Mouse (Mus musculus) heart, embryonic 12.5 days (tissue): Measurements from ENCODE around the gene Krt6a. TPM values are rescaled to one million over a fixed set of nuclear protein-coding genes. Genes with fewer than 3 reads are reported as not detected.

Experiments
- ATAC-seq: fragments of 200-750 bp; cut with Nextera tagmentation; 2 replicates; pipeline ENCODE4 v1.8.0; 2017; ENCODE audit warnings: moderate TSS enrichment, moderate library complexity; ENCODE audit not compliant: insufficient number of reproducible peaks, low FRiP score
- H3K27ac ChIP-seq: fragments of 300-500 bp; sonication (generic); 2 replicates; pipeline ENCODE4 v1.5.1; 2016; ENCODE audit warnings: mild to moderate bottlenecking, moderate library complexity; ENCODE audit not compliant: poor library complexity, severe bottlenecking
- H3K27me3 ChIP-seq: fragments of 300-500 bp; sonication (generic); replicated peaks from 2 replicates; pipeline ENCODE4 v1.6.1; 2016; ENCODE audit warnings: mild to moderate bottlenecking, moderate library complexity
- H3K36me3 ChIP-seq: fragments of 300-500 bp; sonication (generic); 2 replicates; pipeline ENCODE4 v1.6.1; 2016; ENCODE audit warnings: mild to moderate bottlenecking, moderate library complexity
- H3K4me1 ChIP-seq: fragments of 300-500 bp; sonication (generic); replicated peaks from 2 replicates; pipeline ENCODE4 v1.6.1; 2016; ENCODE audit warnings: mild to moderate bottlenecking
- H3K4me2 ChIP-seq: fragments of 300-500 bp; sonication (generic); 2 replicates; pipeline ENCODE4 v1.6.1; 2016; ENCODE audit warnings: mild to moderate bottlenecking, moderate library complexity
- H3K4me3 ChIP-seq: fragments of 300-500 bp; sonication (generic); 2 replicates; pipeline ENCODE4 v1.5.1; 2016; ENCODE audit warnings: mild to moderate bottlenecking
- H3K9ac ChIP-seq: fragments of 300-500 bp; sonication (generic); 2 replicates; pipeline ENCODE4 v1.6.1; 2016; ENCODE audit warnings: mild to moderate bottlenecking, moderate library complexity
- H3K9me3 ChIP-seq: fragments of 300-500 bp; sonication (generic); replicated peaks from 2 replicates; pipeline ENCODE4 v1.6.1; 2016; ENCODE audit warnings: mild to moderate bottlenecking, moderate library complexity
- WGBS: fragments of 180-500 bp; shearing (Covaris S2); methylation state at CpG from one replicate; pipeline ENCODE4 v1.1.7; 2016; 5-methylcytosine and 5-hydroxymethylcytosine counted together
- polyA plus RNA-seq: library from polyadenylated mRNA; unstranded; fragments of >200 nt; fragmentation: Nextera tagmentation; extraction: Ambion mirVana; gene quantifications from 2 replicates; pipeline ENCODE4 v1.2.1, GENCODE M21; 2016

Gene Krt6a
- polyA plus RNA-seq = not detected in 2 replicates

- no peaks in the 10 kb centered on the region for H3K9me3 ChIP-seq
- no peak for ATAC-seq
- H3K27ac ChIP-seq = no peak within 1 kb of the TSS
- peaks cover 17% of the 10 kb centered on the region for H3K27me3 ChIP-seq
- no peaks in the 10 kb centered on the region for H3K4me1 ChIP-seq
- no peak within 1 kb of the TSS for H3K9ac ChIP-seq
- no peak within 1 kb of the TSS for H3K4me3 ChIP-seq
- no peak within 1 kb of the TSS for H3K4me2 ChIP-seq
- no peaks in the 10 kb centered on the region for H3K36me3 ChIP-seq
- 74% methylated on average over 5 of the region's 5 CpGs for WGBS
These were observed at the start of gene Krt6a for GRCm38 (mm10) chr15:101694207-101694606. TSS of gene Krt6a (minus strand) at chr15:101694307.

DNA sequence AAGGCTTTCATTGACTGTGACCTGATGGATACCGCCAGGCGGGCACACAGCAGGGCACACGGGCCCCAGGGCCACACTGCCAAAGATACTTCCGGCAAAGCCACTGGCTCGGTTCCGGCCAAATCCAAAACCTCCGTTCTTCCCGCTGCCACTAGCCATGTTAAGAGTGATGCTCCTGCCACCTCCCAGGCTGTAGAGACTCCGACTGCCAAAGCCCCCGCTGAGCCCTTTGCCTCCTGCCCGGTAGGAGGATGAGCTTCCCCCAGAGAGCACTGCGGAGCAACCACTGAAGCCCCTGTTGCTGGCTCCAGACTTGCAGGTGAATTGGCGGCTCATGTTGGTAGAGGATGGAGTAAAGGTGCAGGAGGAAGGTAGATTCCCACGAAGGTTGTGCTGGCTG lies 48.6 kb upstream of the Krt6a start, which contains the start of gene Krt71:
TSS of gene Krt71 (minus strand) at position 399 of the 400 bp plus-strand sequence.
- H3K4me1 ChIP-seq = no peaks in the 10 kb centered on the region
- no peak within 1 kb of the TSS for H3K27ac ChIP-seq
- H3K27me3 ChIP-seq = peaks cover 34% of the 10 kb centered on the region
- H3K36me3 ChIP-seq = no peaks in the 10 kb centered on the region
- ATAC-seq = no peak
- 51% methylated on average over 14 of the region's 14 CpGs for WGBS
- no peaks in the 10 kb centered on the region for H3K9me3 ChIP-seq
- H3K4me3 ChIP-seq = no peak within 1 kb of the TSS
- no peak within 1 kb of the TSS for H3K4me2 ChIP-seq
- no peak within 1 kb of the TSS for H3K9ac ChIP-seq

GRCm38 (mm10) chr15:101737786-101738185 lies 43.7 kb upstream of the Krt6a start:
- 76% methylated on average over 7 of the region's 7 CpGs for WGBS
- no peak for ATAC-seq
- H3K27me3 ChIP-seq = peaks cover 33% of the 10 kb centered on the region
- H3K9ac ChIP-seq = no peak overlapping the region
- H3K36me3 ChIP-seq = no peaks in the 10 kb centered on the region
- no peak overlapping the region for H3K4me2 ChIP-seq
- H3K27ac ChIP-seq = no peak overlapping the region
- H3K4me1 ChIP-seq = no peaks in the 10 kb centered on the region
- no peaks in the 10 kb centered on the region for H3K9me3 ChIP-seq
- H3K4me3 ChIP-seq = no peak overlapping the region

DNA sequence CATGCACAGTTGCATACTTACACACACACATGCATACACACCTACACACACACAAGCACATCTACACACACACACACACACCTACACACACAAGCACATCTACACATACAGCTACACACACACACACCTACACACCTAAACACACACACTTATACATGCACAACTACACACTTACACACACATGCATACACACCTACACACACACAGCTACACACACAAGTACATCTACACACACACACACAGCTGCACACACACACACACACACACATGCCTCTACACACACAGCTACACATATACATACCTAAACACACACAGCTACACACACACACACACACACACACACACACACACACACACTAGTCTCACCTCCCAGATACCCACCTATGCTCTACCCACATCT lies 36.5 kb upstream of the Krt6a start:
- Histone ChIP-seq H3K9me3 (no peaks in the 10 kb centered on the region), H3K4me1 (no peaks in the 10 kb centered on the region), H3K4me3 (no peak overlapping the region), H3K4me2 (no peak overlapping the region), H3K27ac (no peak overlapping the region), H3K36me3 (no peaks in the 10 kb centered on the region), H3K9ac (no peak overlapping the region), H3K27me3 (peaks cover 15% of the 10 kb centered on the region; the same call in 1 of the 2 replicates)
- ATAC-seq = no peak

- no peaks in the 10 kb centered on the region for H3K4me1 ChIP-seq
- no peak overlapping the region for H3K27ac ChIP-seq
- H3K36me3 ChIP-seq = no peaks in the 10 kb centered on the region
- no peak overlapping the region for H3K4me3 ChIP-seq
- 39% methylated on average over 5 of the region's 5 CpGs for WGBS
- peaks cover 47% of the 10 kb centered on the region for H3K27me3 ChIP-seq
- H3K9ac ChIP-seq = no peak overlapping the region
- no peak overlapping the region for H3K4me2 ChIP-seq
- ATAC-seq = no peak
- no peaks in the 10 kb centered on the region for H3K9me3 ChIP-seq
These were observed 30.6 kb upstream of the Krt6a start for GRCm38 (mm10) chr15:101724686-101725085.

GRCm38 (mm10) chr15:101715831-101716230 lies 21.7 kb upstream of the Krt6a start:
- Histone ChIP-seq H3K27ac (no peak overlapping the region), H3K4me2 (no peak overlapping the region), H3K4me1 (no peaks in the 10 kb centered on the region), H3K27me3 (peaks cover 28% of the 10 kb centered on the region), H3K36me3 (no peaks in the 10 kb centered on the region), H3K4me3 (no peak overlapping the region), H3K9me3 (no peaks in the 10 kb centered on the region), H3K9ac (no peak overlapping the region)
- 56% methylated on average over 3 of the region's 3 CpGs for WGBS
- no peak for ATAC-seq

DNA sequence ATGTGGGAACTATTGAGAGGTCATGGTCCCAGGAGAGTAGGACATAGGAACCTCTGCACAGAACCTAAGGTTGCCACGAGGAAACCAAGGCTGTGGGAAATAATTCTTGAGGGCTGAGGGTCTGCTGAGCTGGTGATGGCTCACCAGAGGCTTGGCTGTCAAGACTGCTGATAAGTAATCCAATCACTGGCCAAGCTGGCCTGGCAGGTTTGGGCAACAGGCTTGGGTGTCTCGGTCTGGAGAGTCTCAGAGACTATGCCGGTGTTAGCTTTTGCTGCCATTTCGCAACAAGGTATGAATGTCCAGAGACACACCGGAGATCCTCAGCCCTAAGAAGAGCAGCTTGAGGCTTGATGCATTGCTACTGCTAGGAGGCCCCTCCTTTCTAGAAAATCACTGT lies 20.2 kb upstream of the Krt6a start:
- Histone ChIP-seq H3K27me3 (peaks cover 27% of the 10 kb centered on the region), H3K4me1 (no peaks in the 10 kb centered on the region), H3K9ac (no peak overlapping the region), H3K27ac (no peak overlapping the region), H3K9me3 (no peaks in the 10 kb centered on the region), H3K4me2 (no peak overlapping the region), H3K4me3 (no peak overlapping the region), H3K36me3 (no peaks in the 10 kb centered on the region)
- 58% methylated on average over 5 of the region's 5 CpGs for WGBS
- no peak for ATAC-seq

- H3K36me3 ChIP-seq = no peaks in the 10 kb centered on the region
- no peak overlapping the region for H3K4me2 ChIP-seq
- no peaks in the 10 kb centered on the region for H3K4me1 ChIP-seq
- no peaks in the 10 kb centered on the region for H3K9me3 ChIP-seq
- H3K9ac ChIP-seq = no peak overlapping the region
- peaks cover 29% of the 10 kb centered on the region for H3K27me3 ChIP-seq
- no peak overlapping the region for H3K4me3 ChIP-seq
- no peak for ATAC-seq
- 53% methylated on average over 8 of the region's 8 CpGs for WGBS
- H3K27ac ChIP-seq = no peak overlapping the region
These were observed 19.6 kb upstream of the Krt6a start for GRCm38 (mm10) chr15:101713731-101714130.

DNA sequence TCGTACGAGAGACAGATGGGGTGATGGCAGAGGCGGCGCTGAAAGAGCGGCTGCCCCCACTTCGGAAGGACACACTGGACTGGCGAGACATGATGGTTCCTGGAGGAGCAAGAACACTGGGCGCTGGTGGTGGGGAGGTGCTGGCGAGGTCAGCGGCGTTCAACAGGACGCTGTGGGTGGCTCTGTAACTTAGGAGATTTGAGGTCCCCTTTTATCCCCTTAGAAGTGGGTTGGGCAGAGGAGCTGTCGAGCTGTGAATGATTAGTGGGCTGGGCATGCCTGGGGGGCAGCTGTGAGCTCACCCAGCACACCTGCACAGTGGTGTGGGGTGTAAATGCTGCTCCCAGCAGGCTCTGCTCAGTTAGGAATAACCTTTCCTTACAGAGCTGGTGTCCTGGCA lies 18.6 kb upstream of the Krt6a start, which contains the start of gene Krt5:
TSS of gene Krt5 (minus strand) at position 179 of the 400 bp plus-strand sequence.
- Histone ChIP-seq H3K27ac (no peak within 1 kb of the TSS), H3K4me2 (no peak within 1 kb of the TSS), H3K36me3 (no peaks in the 10 kb centered on the region), H3K9me3 (no peaks in the 10 kb centered on the region), H3K4me1 (no peaks in the 10 kb centered on the region), H3K9ac (no peak within 1 kb of the TSS), H3K27me3 (peaks cover 35% of the 10 kb centered on the region), H3K4me3 (no peak within 1 kb of the TSS)
- no peak for ATAC-seq
- 60% methylated on average over 13 of the region's 13 CpGs for WGBS

DNA sequence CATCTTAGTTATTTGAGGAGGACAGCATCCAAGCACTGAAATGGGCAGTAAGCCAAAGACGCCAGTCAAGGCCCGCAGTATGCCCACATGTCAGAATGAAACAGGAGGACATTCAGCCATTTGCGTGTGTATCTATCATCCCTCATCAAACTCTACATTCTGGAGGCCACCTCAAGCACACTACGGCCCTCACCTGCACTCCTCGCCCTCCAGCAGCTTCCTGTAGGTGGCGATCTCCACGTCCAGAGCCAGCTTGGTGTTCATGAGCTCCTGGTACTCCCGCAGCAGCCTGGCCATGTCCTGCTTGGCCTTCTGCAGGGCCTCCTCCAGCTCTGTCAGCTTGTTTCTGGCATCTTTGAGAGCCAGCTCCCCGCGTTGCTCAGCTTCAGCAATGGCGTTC lies 14.6 kb upstream of the Krt6a start:
- H3K4me1 ChIP-seq = no peaks in the 10 kb centered on the region
- ATAC-seq = no peak
- peaks cover 41% of the 10 kb centered on the region for H3K27me3 ChIP-seq
- H3K9me3 ChIP-seq = no peaks in the 10 kb centered on the region
- no peaks in the 10 kb centered on the region for H3K36me3 ChIP-seq
- H3K9ac ChIP-seq = no peak overlapping the region
- WGBS = 57% methylated on average over 11 of the region's 11 CpGs
- H3K4me2 ChIP-seq = no peak overlapping the region
- H3K27ac ChIP-seq = no peak overlapping the region
- H3K4me3 ChIP-seq = no peak overlapping the region

GRCm38 (mm10) chr15:101707454-101707853 lies 13.3 kb upstream of the Krt6a start:
- no peaks in the 10 kb centered on the region for H3K4me1 ChIP-seq
- no peaks in the 10 kb centered on the region for H3K36me3 ChIP-seq
- H3K27ac ChIP-seq = no peak overlapping the region
- ATAC-seq = no peak
- H3K4me2 ChIP-seq = no peak overlapping the region
- H3K27me3 ChIP-seq = peaks cover 31% of the 10 kb centered on the region
- WGBS = 72% methylated on average over 9 of the region's 9 CpGs
- H3K9me3 ChIP-seq = no peaks in the 10 kb centered on the region
- H3K4me3 ChIP-seq = no peak overlapping the region
- no peak overlapping the region for H3K9ac ChIP-seq

DNA sequence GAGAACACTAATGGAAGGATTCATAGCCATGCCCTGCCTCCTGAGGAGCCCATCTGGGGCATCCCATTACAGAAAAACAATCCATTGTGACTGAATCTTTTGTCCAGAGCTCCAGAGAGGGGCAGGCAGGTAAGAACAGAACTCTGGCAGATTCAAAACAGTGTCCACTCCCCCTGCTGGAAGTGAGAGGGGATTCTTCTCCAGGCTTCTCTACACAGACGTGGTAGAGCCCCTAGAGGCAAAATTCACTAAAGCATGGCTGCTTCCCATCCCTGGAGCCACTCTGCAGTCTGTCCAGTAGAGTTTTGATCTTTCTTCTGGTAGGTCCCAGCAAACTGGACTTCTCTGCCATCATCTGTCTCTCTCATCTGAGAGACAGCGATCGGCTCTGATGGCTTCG lies 10.0 kb upstream of the Krt6a start:
- Histone ChIP-seq H3K36me3 (no peaks in the 10 kb centered on the region), H3K27ac (no peak overlapping the region), H3K4me3 (no peak overlapping the region), H3K4me1 (no peaks in the 10 kb centered on the region), H3K4me2 (no peak overlapping the region), H3K9ac (no peak overlapping the region), H3K9me3 (no peaks in the 10 kb centered on the region), H3K27me3 (peaks cover 18% of the 10 kb centered on the region; the same call in 1 of the 2 replicates)
- no peak for ATAC-seq
- WGBS = 64% methylated on average over 4 of the region's 4 CpGs
